Mouse (Mus musculus): ENCODE results near the gene Cerkl.

DNA sequence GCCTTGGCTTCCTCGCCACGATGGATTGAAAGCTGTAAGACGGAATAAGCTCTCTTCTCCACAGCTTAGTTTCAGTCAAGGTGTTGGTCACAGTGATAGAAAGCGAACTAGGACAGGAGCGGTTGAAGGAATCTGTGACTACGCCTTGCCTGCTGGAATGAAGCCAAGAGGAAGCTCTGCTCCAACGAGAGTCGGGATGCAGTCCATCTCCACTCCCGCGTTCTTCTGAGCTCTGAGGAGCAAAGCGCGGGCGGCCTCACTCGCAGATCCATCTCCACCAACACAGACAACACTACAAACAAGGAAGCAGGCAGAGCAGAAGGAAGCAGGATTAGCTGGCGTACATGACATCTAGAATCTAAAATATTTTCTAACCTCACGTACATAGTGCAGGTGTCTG, 101.8 kb downstream of the Cerkl start:
- TF ChIP-seq CTCF (IDR thresholded peaks at IDR 0.05; ENCODE audit: low read depth, low read length) (no peak), GATA1 (IDR thresholded peaks at IDR 0.05; ENCODE audit: borderline replicate concordance, low read length) (no peak), TAL1 (conservative IDR thresholded peaks at IDR 0.05; ENCODE audit: low read depth, low read length) (no peak), POLR2AphosphoS5 (IDR thresholded peaks at IDR 0.05; ENCODE audit: insufficient replicate concordance, low read depth, low read length) (no peak)

Data from G1E (cell line).